Mouse (Mus musculus): ENCODE results near the gene Inhbb. TPM values are rescaled to one million over a fixed set of nuclear protein-coding genes. Genes with fewer than 3 reads are reported as not detected.
A peak's percentile ranks its signal among the peaks of the same experiment; 100 is the strongest.

Inhbb gene
- polyA plus RNA-seq (2012; ENCODE audit: insufficient read depth, insufficient read length, missing spikeins), result 0.19 and 0.51 TPM in 2 replicates

GRCm38 (mm10) chr1:119421576-119422421, at the start of gene Inhbb:
TSS of gene Inhbb (minus strand) at chr1:119422248.
- TF ChIP-seq CTCF (IDR thresholded peaks at IDR 0.05; ENCODE audit: low read depth, low read length) (no peak), POLR2A (IDR thresholded peaks at IDR 0.05; ENCODE audit: borderline replicate concordance, low read depth, low read length) (no peak)
- H3K27ac ChIP-seq (ENCODE audit: insufficient read depth, low read depth, low read length), result no peak within 1 kb of the TSS
- peak within 1 kb of the TSS; percentile 51 for H3K4me3 ChIP-seq (ENCODE audit: insufficient read depth, low read length)
- no peaks in the 10 kb centered on the region for H3K4me1 ChIP-seq (ENCODE audit: control insufficient read depth, insufficient read depth, low read length)

GRCm38 (mm10) chr1:119463386-119463785, 41.3 kb upstream of the Inhbb start:
- Histone ChIP-seq H3K4me1 (ENCODE audit: control insufficient read depth, insufficient read depth, low read length) (no peaks in the 10 kb centered on the region), H3K4me3 (ENCODE audit: insufficient read depth, low read length) (no peak overlapping the region), H3K27ac (ENCODE audit: insufficient read depth, low read depth, low read length) (no peak overlapping the region)
- TF ChIP-seq POLR2A (IDR thresholded peaks at IDR 0.05; ENCODE audit: borderline replicate concordance, low read depth, low read length), result no peak
- no peak for TF ChIP-seq CTCF (IDR thresholded peaks at IDR 0.05; ENCODE audit: low read depth, low read length)

GRCm38 (mm10) chr1:119460062-119460461, 38.0 kb upstream of the Inhbb start:
- Histone ChIP-seq H3K4me3 (ENCODE audit: insufficient read depth, low read length) (no peak overlapping the region), H3K27ac (ENCODE audit: insufficient read depth, low read depth, low read length) (no peak overlapping the region), H3K4me1 (ENCODE audit: control insufficient read depth, insufficient read depth, low read length) (no peaks in the 10 kb centered on the region; the same call in 1 of the 2 replicates)
- TF ChIP-seq POLR2A (IDR thresholded peaks at IDR 0.05; ENCODE audit: borderline replicate concordance, low read depth, low read length) (no peak), CTCF (IDR thresholded peaks at IDR 0.05; ENCODE audit: low read depth, low read length) (no peak)

- no peak overlapping the region for H3K27ac ChIP-seq (ENCODE audit: insufficient read depth, low read depth, low read length)
- H3K4me1 ChIP-seq (ENCODE audit: control insufficient read depth, insufficient read depth, low read length), result no peaks in the 10 kb centered on the region; the same call in 1 of the 2 replicates
- TF ChIP-seq POLR2A (IDR thresholded peaks at IDR 0.05; ENCODE audit: borderline replicate concordance, low read depth, low read length) (no peak), CTCF (IDR thresholded peaks at IDR 0.05; ENCODE audit: low read depth, low read length) (peak; percentile 52)
- peak overlapping the region; percentile 56 for H3K4me3 ChIP-seq (ENCODE audit: insufficient read depth, low read length)
Observed at GRCm38 (mm10) chr1:119457993-119458605, 36.1 kb upstream of the Inhbb start.

GRCm38 (mm10) chr1:119457528-119457855, 35.4 kb upstream of the Inhbb start:
- no peak for TF ChIP-seq POLR2A (IDR thresholded peaks at IDR 0.05; ENCODE audit: borderline replicate concordance, low read depth, low read length)

GRCm38 (mm10) chr1:119456671-119457527, 34.9 kb upstream of the Inhbb start:
- no peak overlapping the region for H3K27ac ChIP-seq (ENCODE audit: insufficient read depth, low read depth, low read length)
- peak overlapping the region; percentile 56 for H3K4me3 ChIP-seq (ENCODE audit: insufficient read depth, low read length)

More at GRCm38 (mm10) chr1:119457528-119457855, 35.4 kb upstream of the Inhbb start:
- H3K4me3 ChIP-seq (ENCODE audit: insufficient read depth, low read length), result peak overlapping the region; percentile 56
- no peaks in the 10 kb centered on the region; the same call in 1 of the 2 replicates for H3K4me1 ChIP-seq (ENCODE audit: control insufficient read depth, insufficient read depth, low read length)
- no peak overlapping the region for H3K27ac ChIP-seq (ENCODE audit: insufficient read depth, low read depth, low read length)

GRCm38 (mm10) chr1:119453731-119454130, 31.7 kb upstream of the Inhbb start:
- Histone ChIP-seq H3K4me3 (ENCODE audit: insufficient read depth, low read length) (no peak overlapping the region), H3K4me1 (ENCODE audit: control insufficient read depth, insufficient read depth, low read length) (no peaks in the 10 kb centered on the region; the same call in 1 of the 2 replicates), H3K27ac (ENCODE audit: insufficient read depth, low read depth, low read length) (no peak overlapping the region)
- TF ChIP-seq CTCF (IDR thresholded peaks at IDR 0.05; ENCODE audit: low read depth, low read length), result no peak
- TF ChIP-seq POLR2A (IDR thresholded peaks at IDR 0.05; ENCODE audit: borderline replicate concordance, low read depth, low read length), result no peak

More at GRCm38 (mm10) chr1:119456671-119457527, 34.9 kb upstream of the Inhbb start:
- TF ChIP-seq CTCF (IDR thresholded peaks at IDR 0.05; ENCODE audit: low read depth, low read length), result no peak
- no peak for TF ChIP-seq POLR2A (IDR thresholded peaks at IDR 0.05; ENCODE audit: borderline replicate concordance, low read depth, low read length)
- no peaks in the 10 kb centered on the region; the same call in 1 of the 2 replicates for H3K4me1 ChIP-seq (ENCODE audit: control insufficient read depth, insufficient read depth, low read length)

GRCm38 (mm10) chr1:119451417-119451816, 29.4 kb upstream of the Inhbb start:
- no peaks in the 10 kb centered on the region; the same call in 1 of the 2 replicates for H3K4me1 ChIP-seq (ENCODE audit: control insufficient read depth, insufficient read depth, low read length)
- H3K27ac ChIP-seq (ENCODE audit: insufficient read depth, low read depth, low read length), result no peak overlapping the region
- no peak overlapping the region for H3K4me3 ChIP-seq (ENCODE audit: insufficient read depth, low read length)
- TF ChIP-seq POLR2A (IDR thresholded peaks at IDR 0.05; ENCODE audit: borderline replicate concordance, low read depth, low read length), result no peak
- TF ChIP-seq CTCF (IDR thresholded peaks at IDR 0.05; ENCODE audit: low read depth, low read length), result no peak

GRCm38 (mm10) chr1:119450651-119451345, 28.8 kb upstream of the Inhbb start:
- no peak for TF ChIP-seq CTCF (IDR thresholded peaks at IDR 0.05; ENCODE audit: low read depth, low read length)
- no peak for TF ChIP-seq POLR2A (IDR thresholded peaks at IDR 0.05; ENCODE audit: borderline replicate concordance, low read depth, low read length)
- H3K4me1 ChIP-seq (ENCODE audit: control insufficient read depth, insufficient read depth, low read length), result no peaks in the 10 kb centered on the region

More at GRCm38 (mm10) chr1:119450651-119451345, 28.8 kb upstream of the Inhbb start:
- Histone ChIP-seq H3K4me3 (ENCODE audit: insufficient read depth, low read length) (no peak overlapping the region), H3K27ac (ENCODE audit: insufficient read depth, low read depth, low read length) (no peak overlapping the region)
